Mouse (Mus musculus): ENCODE data around the gene Hunk.

DNA sequence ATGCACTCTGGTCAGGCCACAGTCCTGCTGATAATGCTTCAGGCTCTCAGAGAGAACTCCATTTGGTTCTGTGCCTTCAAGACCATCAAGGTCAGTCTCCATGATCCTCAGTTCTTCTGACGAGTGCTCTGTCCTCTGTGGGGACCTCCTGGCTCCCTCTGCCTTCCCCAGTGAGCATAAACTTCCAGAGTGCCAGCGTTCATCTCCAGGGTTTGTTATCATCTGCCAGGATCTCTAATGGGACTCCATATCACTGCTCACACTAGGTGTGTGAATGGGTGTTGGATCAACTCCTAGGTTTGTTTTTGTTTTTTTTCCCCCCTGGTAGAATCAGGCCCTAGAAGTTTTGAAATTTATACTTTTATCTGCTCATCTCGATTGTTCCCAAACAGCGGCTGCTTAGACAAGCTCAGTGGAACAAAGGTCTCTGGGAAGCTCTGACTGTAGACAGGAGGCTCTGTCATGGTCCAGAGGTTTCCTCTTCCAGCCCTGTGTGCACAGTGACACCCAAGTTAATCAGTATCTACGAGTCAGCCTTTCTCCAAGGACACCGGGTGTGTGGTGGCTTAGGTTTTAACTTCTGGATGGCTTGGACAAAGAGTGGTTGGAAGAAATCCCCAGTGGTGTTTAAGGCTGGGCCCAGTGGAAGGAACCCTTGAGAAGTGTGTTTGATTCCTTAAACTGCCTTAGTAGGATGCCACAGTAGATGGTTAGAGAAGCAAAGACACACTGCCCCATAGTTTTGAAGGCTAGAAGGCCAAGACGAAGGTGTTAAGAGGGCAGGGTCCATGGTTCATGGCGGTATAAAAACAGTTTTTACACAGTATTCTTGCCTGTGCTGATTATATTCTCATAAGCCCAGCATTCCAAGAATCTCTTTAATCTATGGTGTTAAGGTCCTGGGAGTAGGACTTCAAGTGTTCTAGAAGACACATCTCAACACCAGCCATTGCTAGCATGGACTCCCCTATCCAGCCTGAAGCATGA lies 26.6 kb downstream of the Hunk start:
- no peak for TF ChIP-seq CTCF (IDR thresholded peaks at IDR 0.05; ENCODE audit: control insufficient read depth, insufficient read depth, insufficient replicate concordance, low read depth, low read length)
- TF ChIP-seq POLR2A (IDR thresholded peaks at IDR 0.05; ENCODE audit: control insufficient read depth, low read depth, low read length): no peak
